Mouse (Mus musculus): ENCODE data around the gene Olfr2. TPM values are rescaled to one million over a fixed set of nuclear protein-coding genes. Genes with fewer than 3 reads are reported as not detected.

Gene Olfr2
- not detected in 2 replicates for polyA plus RNA-seq (2015; fragmentation: Nextera tagmentation; extraction: Ambion mirVana)

GRCm38 (mm10) chr7:107005972-107006371 is at the start of gene Olfr2:
Olfr2 (minus strand) TSS chr7:107006072.
- no peaks in the 10 kb centered on the region for H3K36me3 ChIP-seq (ENCODE audit: control insufficient read depth, insufficient read depth, low read length)
- WGBS: 50% methylated on average over 1 of the region's 1 CpGs
- no peaks in the 10 kb centered on the region for H3K9me3 ChIP-seq (ENCODE audit: control insufficient read depth, low read length)
- no peak for ATAC-seq
- no peaks in the 10 kb centered on the region for H3K27me3 ChIP-seq (replicated peaks; ENCODE audit: control insufficient read depth, insufficient read depth, low read length)
- H3K9ac ChIP-seq (ENCODE audit: low read depth, low read length): no peak within 1 kb of the TSS
- H3K4me3 ChIP-seq (ENCODE audit: low read length): no peak within 1 kb of the TSS
- H3K4me1 ChIP-seq (ENCODE audit: control insufficient read depth, insufficient read depth, low read depth, low read length): no peaks in the 10 kb centered on the region
- no peak within 1 kb of the TSS for H3K4me2 ChIP-seq (ENCODE audit: low read length)
- H3K27ac ChIP-seq (ENCODE audit: low read depth, low read length): no peak within 1 kb of the TSS

- Histone ChIP-seq H3K27me3 (replicated peaks; ENCODE audit: control insufficient read depth, insufficient read depth, low read length) (no peaks in the 10 kb centered on the region), H3K36me3 (ENCODE audit: control insufficient read depth, insufficient read depth, low read length) (no peaks in the 10 kb centered on the region), H3K9ac (ENCODE audit: low read depth, low read length) (no peak overlapping the region), H3K4me3 (ENCODE audit: low read length) (no peak overlapping the region), H3K4me2 (ENCODE audit: low read length) (no peak overlapping the region), H3K27ac (ENCODE audit: low read depth, low read length) (no peak overlapping the region), H3K4me1 (ENCODE audit: control insufficient read depth, insufficient read depth, low read depth, low read length) (no peaks in the 10 kb centered on the region), H3K9me3 (ENCODE audit: control insufficient read depth, low read length) (no peaks in the 10 kb centered on the region)
- ATAC-seq: no peak
- WGBS: 44% methylated on average over 3 of the region's 3 CpGs
These were observed 41.7 kb upstream of the Olfr2 start for GRCm38 (mm10) chr7:107047578-107047977.

- ATAC-seq: peak; percentile 72; the same call in 1 of the 2 replicates
- H3K27me3 ChIP-seq (replicated peaks; ENCODE audit: control insufficient read depth, insufficient read depth, low read length): no peaks in the 10 kb centered on the region
- H3K9ac ChIP-seq (ENCODE audit: low read depth, low read length): no peak overlapping the region
- H3K4me1 ChIP-seq (ENCODE audit: control insufficient read depth, insufficient read depth, low read depth, low read length): no peaks in the 10 kb centered on the region
- H3K4me2 ChIP-seq (ENCODE audit: low read length): no peak overlapping the region
- no peak overlapping the region for H3K27ac ChIP-seq (ENCODE audit: low read depth, low read length)
- no peak overlapping the region for H3K4me3 ChIP-seq (ENCODE audit: low read length)
- 8% methylated on average over 5 of the region's 5 CpGs for WGBS
- H3K36me3 ChIP-seq (ENCODE audit: control insufficient read depth, insufficient read depth, low read length): no peaks in the 10 kb centered on the region
- H3K9me3 ChIP-seq (ENCODE audit: control insufficient read depth, low read length): no peaks in the 10 kb centered on the region
These were observed 40.0 kb upstream of the Olfr2 start for GRCm38 (mm10) chr7:107045833-107046232.

- Histone ChIP-seq H3K9me3 (ENCODE audit: control insufficient read depth, low read length) (no peaks in the 10 kb centered on the region), H3K9ac (ENCODE audit: low read depth, low read length) (no peak overlapping the region), H3K27ac (ENCODE audit: low read depth, low read length) (no peak overlapping the region), H3K27me3 (replicated peaks; ENCODE audit: control insufficient read depth, insufficient read depth, low read length) (no peaks in the 10 kb centered on the region), H3K36me3 (ENCODE audit: control insufficient read depth, insufficient read depth, low read length) (no peaks in the 10 kb centered on the region), H3K4me2 (ENCODE audit: low read length) (no peak overlapping the region), H3K4me3 (ENCODE audit: low read length) (no peak overlapping the region), H3K4me1 (ENCODE audit: control insufficient read depth, insufficient read depth, low read depth, low read length) (no peaks in the 10 kb centered on the region)
- WGBS: 79% methylated on average over 1 of the region's 1 CpGs
- no peak for ATAC-seq
These were observed 38.5 kb upstream of the Olfr2 start for GRCm38 (mm10) chr7:107044407-107044806.

GRCm38 (mm10) chr7:107043136-107043535 is 37.3 kb upstream of the Olfr2 start:
- H3K27ac ChIP-seq (ENCODE audit: low read depth, low read length): no peak overlapping the region
- H3K36me3 ChIP-seq (ENCODE audit: control insufficient read depth, insufficient read depth, low read length): no peaks in the 10 kb centered on the region
- no peak overlapping the region for H3K4me3 ChIP-seq (ENCODE audit: low read length)
- 85% methylated on average over 3 of the region's 3 CpGs for WGBS
- no peak overlapping the region for H3K4me2 ChIP-seq (ENCODE audit: low read length)
- no peaks in the 10 kb centered on the region for H3K4me1 ChIP-seq (ENCODE audit: control insufficient read depth, insufficient read depth, low read depth, low read length)
- H3K9ac ChIP-seq (ENCODE audit: low read depth, low read length): no peak overlapping the region
- H3K9me3 ChIP-seq (ENCODE audit: control insufficient read depth, low read length): no peaks in the 10 kb centered on the region
- H3K27me3 ChIP-seq (replicated peaks; ENCODE audit: control insufficient read depth, insufficient read depth, low read length): no peaks in the 10 kb centered on the region
- ATAC-seq: no peak

GRCm38 (mm10) chr7:107039934-107040563 is 34.2 kb upstream of the Olfr2 start:
- H3K27ac ChIP-seq (ENCODE audit: low read depth, low read length): no peak overlapping the region
- no peaks in the 10 kb centered on the region for H3K27me3 ChIP-seq (replicated peaks; ENCODE audit: control insufficient read depth, insufficient read depth, low read length)
- H3K4me2 ChIP-seq (ENCODE audit: low read length): no peak overlapping the region
- no peaks in the 10 kb centered on the region for H3K4me1 ChIP-seq (ENCODE audit: control insufficient read depth, insufficient read depth, low read depth, low read length)
- no peak overlapping the region for H3K4me3 ChIP-seq (ENCODE audit: low read length)
- no peak for ATAC-seq
- no peak overlapping the region for H3K9ac ChIP-seq (ENCODE audit: low read depth, low read length)
- no peaks in the 10 kb centered on the region for H3K9me3 ChIP-seq (ENCODE audit: control insufficient read depth, low read length)
- WGBS: 83% methylated on average over 2 of the region's 2 CpGs
- no peaks in the 10 kb centered on the region for H3K36me3 ChIP-seq (ENCODE audit: control insufficient read depth, insufficient read depth, low read length)

GRCm38 (mm10) chr7:107030874-107031273 is 25.0 kb upstream of the Olfr2 start, which contains the start of gene Olfr713:
Olfr713 (plus strand) TSS chr7:107031174.
- Histone ChIP-seq H3K9me3 (ENCODE audit: control insufficient read depth, low read length) (no peaks in the 10 kb centered on the region), H3K27ac (ENCODE audit: low read depth, low read length) (no peak within 1 kb of the TSS), H3K4me2 (ENCODE audit: low read length) (no peak within 1 kb of the TSS), H3K9ac (ENCODE audit: low read depth, low read length) (no peak within 1 kb of the TSS), H3K36me3 (ENCODE audit: control insufficient read depth, insufficient read depth, low read length) (no peaks in the 10 kb centered on the region), H3K4me1 (ENCODE audit: control insufficient read depth, insufficient read depth, low read depth, low read length) (no peaks in the 10 kb centered on the region), H3K27me3 (replicated peaks; ENCODE audit: control insufficient read depth, insufficient read depth, low read length) (no peaks in the 10 kb centered on the region), H3K4me3 (ENCODE audit: low read length) (no peak within 1 kb of the TSS)
- WGBS: 93% methylated on average over 1 of the region's 1 CpGs
- no peak for ATAC-seq

- H3K9ac ChIP-seq (ENCODE audit: low read depth, low read length): no peak overlapping the region
- no peaks in the 10 kb centered on the region for H3K4me1 ChIP-seq (ENCODE audit: control insufficient read depth, insufficient read depth, low read depth, low read length)
- H3K27ac ChIP-seq (ENCODE audit: low read depth, low read length): no peak overlapping the region
- no peak overlapping the region for H3K4me2 ChIP-seq (ENCODE audit: low read length)
- no peaks in the 10 kb centered on the region for H3K9me3 ChIP-seq (ENCODE audit: control insufficient read depth, low read length)
- 70% methylated on average over 3 of the region's 3 CpGs for WGBS
- H3K4me3 ChIP-seq (ENCODE audit: low read length): no peak overlapping the region
- no peak for ATAC-seq
- H3K36me3 ChIP-seq (ENCODE audit: control insufficient read depth, insufficient read depth, low read length): no peaks in the 10 kb centered on the region
- H3K27me3 ChIP-seq (replicated peaks; ENCODE audit: control insufficient read depth, insufficient read depth, low read length): no peaks in the 10 kb centered on the region
These were observed 1.7 kb downstream of the Olfr2 start for GRCm38 (mm10) chr7:107004169-107004568.

- Histone ChIP-seq H3K36me3 (ENCODE audit: control insufficient read depth, insufficient read depth, low read length) (no peaks in the 10 kb centered on the region), H3K9me3 (ENCODE audit: control insufficient read depth, low read length) (no peaks in the 10 kb centered on the region), H3K27me3 (replicated peaks; ENCODE audit: control insufficient read depth, insufficient read depth, low read length) (no peaks in the 10 kb centered on the region), H3K9ac (ENCODE audit: low read depth, low read length) (no peak overlapping the region), H3K4me3 (ENCODE audit: low read length) (no peak overlapping the region), H3K4me1 (ENCODE audit: control insufficient read depth, insufficient read depth, low read depth, low read length) (no peaks in the 10 kb centered on the region), H3K27ac (ENCODE audit: low read depth, low read length) (no peak overlapping the region), H3K4me2 (ENCODE audit: low read length) (no peak overlapping the region)
- no peak for ATAC-seq
- 92% methylated on average over 7 of the region's 7 CpGs for WGBS
These were observed 5.1 kb downstream of the Olfr2 start for GRCm38 (mm10) chr7:107000798-107001197.

Data from hindbrain, embryonic 16.5 days (tissue).